Mouse (Mus musculus): ENCODE measurements around the gene Ndfip2. TPM values are rescaled to one million over a fixed set of nuclear protein-coding genes. Genes with fewer than 3 reads are reported as not detected.

The Ndfip2 gene
- total RNA-seq, 2 experiments from 2014 or later, result 81.4 to 85.3 TPM

GRCm38 (mm10) chr14:105277277-105277676 is 18.9 kb downstream of the Ndfip2 start:
- DNase-seq (ENCODE audit: low spot score in 2 of 2), result no peak

GRCm38 (mm10) chr14:105284062-105284461 is 25.7 kb downstream of the Ndfip2 start:
- DNase-seq (ENCODE audit: low spot score in 2 of 2), result no peak

GRCm38 (mm10) chr14:105287557-105287956 is 29.2 kb downstream of the Ndfip2 start:
- DNase-seq (ENCODE audit: low spot score in 2 of 2), result no peak

- no peak for DNase-seq (ENCODE audit: low spot score in 2 of 2)
These were observed 29.6 kb downstream of the Ndfip2 start for GRCm38 (mm10) chr14:105287972-105288371.

- no peak for DNase-seq (ENCODE audit: low spot score in 2 of 2)
These were observed 30.2 kb downstream of the Ndfip2 start for GRCm38 (mm10) chr14:105288529-105288928.

GRCm38 (mm10) chr14:105292139-105292538 is 33.8 kb downstream of the Ndfip2 start:
- DNase-seq (ENCODE audit: low spot score in 2 of 2), result no peak

GRCm38 (mm10) chr14:105293777-105294176 is 35.4 kb downstream of the Ndfip2 start:
- DNase-seq (ENCODE audit: low spot score in 2 of 2), result no peak

GRCm38 (mm10) chr14:105295820-105296582 is 37.6 kb downstream of the Ndfip2 start:
- peak in 1 of 2 experiments; percentile 75 for DNase-seq (ENCODE audit: low spot score in 2 of 2)

- no peak for DNase-seq (ENCODE audit: low spot score in 2 of 2)
These were observed 41.4 kb downstream of the Ndfip2 start for GRCm38 (mm10) chr14:105299744-105300255.

GRCm38 (mm10) chr14:105300551-105300950 is 42.2 kb downstream of the Ndfip2 start:
- no peak for DNase-seq (ENCODE audit: low spot score in 2 of 2)

GRCm38 (mm10) chr14:105302708-105303107 is 44.3 kb downstream of the Ndfip2 start:
- DNase-seq (ENCODE audit: low spot score in 2 of 2), result no peak

- no peak for DNase-seq (ENCODE audit: low spot score in 2 of 2)
These were observed 49.3 kb downstream of the Ndfip2 start for GRCm38 (mm10) chr14:105307716-105308115.

- DNase-seq (ENCODE audit: low spot score in 2 of 2), result no peak
These were observed 54.0 kb downstream of the Ndfip2 start for GRCm38 (mm10) chr14:105312366-105312765.

GRCm38 (mm10) chr14:105312944-105313343 is 54.6 kb downstream of the Ndfip2 start:
- DNase-seq (ENCODE audit: low spot score in 2 of 2), result no peak

- peak in 1 of 2 experiments; percentile 62 for DNase-seq (ENCODE audit: low spot score in 2 of 2)
These were observed 55.5 kb downstream of the Ndfip2 start for GRCm38 (mm10) chr14:105313877-105314276.

GRCm38 (mm10) chr14:105321712-105322111 is 63.3 kb downstream of the Ndfip2 start:
- DNase-seq (ENCODE audit: low spot score in 2 of 2), result no peak

GRCm38 (mm10) chr14:105322829-105323228 is 64.5 kb downstream of the Ndfip2 start:
- DNase-seq (ENCODE audit: low spot score in 2 of 2), result no peak

- DNase-seq (ENCODE audit: low spot score in 2 of 2), result no peak
These were observed 65.1 kb downstream of the Ndfip2 start for GRCm38 (mm10) chr14:105323448-105323847.

GRCm38 (mm10) chr14:105328397-105329302 is 70.3 kb downstream of the Ndfip2 start:
- DNase-seq (ENCODE audit: low spot score in 2 of 2), result peak; percentile 78 to 88

GRCm38 (mm10) chr14:105333475-105334094 is 75.2 kb downstream of the Ndfip2 start:
- DNase-seq (ENCODE audit: low spot score in 2 of 2), result peak; percentile 53 to 82

GRCm38 (mm10) chr14:105341765-105342164 is 83.4 kb downstream of the Ndfip2 start:
- no peak for DNase-seq (ENCODE audit: low spot score in 2 of 2)
